Mouse (Mus musculus) cerebellum, adult 2 months (tissue): ENCODE data around the gene Gm49354. TPM values are rescaled to one million over a fixed set of nuclear protein-coding genes. Genes with fewer than 3 reads are reported as not detected.

ENCODE experiments used
- DNase-seq, 2 experiments: peaks; one replicate each; pipeline ENCODE4 v3.0.0; 2021
- H3K27ac ChIP-seq: fragments of 200-500 bp; 2 replicates; pipeline ENCODE4 v1.5.1; 2012; ENCODE audit warnings: low read length, control low read depth, inconsistent platforms; ENCODE audit not compliant: insufficient read depth
- H3K27me3 ChIP-seq: fragments of 200-500 bp; 2 replicates; pipeline ENCODE4 v1.6.1; 2012; ENCODE audit warnings: inconsistent platforms, mild to moderate bottlenecking, low read length, moderate library complexity; ENCODE audit not compliant: control insufficient read depth, insufficient read depth
- H3K4me1 ChIP-seq: fragments of 200-500 bp; 2 replicates; pipeline ENCODE4 v1.6.1; 2011; ENCODE audit warnings: low read length; ENCODE audit not compliant: control insufficient read depth, insufficient read depth
- H3K4me3 ChIP-seq: fragments of 200-500 bp; replicated peaks from 2 replicates; pipeline ENCODE3; 2011; ENCODE audit warnings: mild to moderate bottlenecking, low read depth, low read length, control low read depth; ENCODE audit not compliant: insufficient read depth
- CTCF ChIP-seq: fragments of 200-500 bp; IDR thresholded peaks from 2 replicates; pipeline ENCODE4 v1.5.1; 2011; ENCODE audit warnings: low read depth, mild to moderate bottlenecking, control low read depth, low read length, moderate library complexity, borderline replicate concordance; ENCODE audit not compliant: insufficient read depth
- POLR2A ChIP-seq: fragments of 200-500 bp; IDR thresholded peaks from 2 replicates; pipeline ENCODE4 v1.6.1; 2011; ENCODE audit warnings: low read length, control low read depth, borderline replicate concordance; ENCODE audit not compliant: insufficient read depth
- WGBS: fragments of 180-500 bp; shearing (Covaris S2); methylation state at CpG from one replicate; pipeline ENCODE4 v1.1.7; 2018; 5-methylcytosine and 5-hydroxymethylcytosine counted together
- polyA plus RNA-seq: library from polyadenylated mRNA; depleted of rRNA; stranded (reverse); fragments of >200 nt; gene quantifications from 2 replicates; pipeline ENCODE4 v1.2.3, GENCODE M21; 2012

The Gm49354 gene
- polyA plus RNA-seq, 1 experiment = not detected

DNA sequence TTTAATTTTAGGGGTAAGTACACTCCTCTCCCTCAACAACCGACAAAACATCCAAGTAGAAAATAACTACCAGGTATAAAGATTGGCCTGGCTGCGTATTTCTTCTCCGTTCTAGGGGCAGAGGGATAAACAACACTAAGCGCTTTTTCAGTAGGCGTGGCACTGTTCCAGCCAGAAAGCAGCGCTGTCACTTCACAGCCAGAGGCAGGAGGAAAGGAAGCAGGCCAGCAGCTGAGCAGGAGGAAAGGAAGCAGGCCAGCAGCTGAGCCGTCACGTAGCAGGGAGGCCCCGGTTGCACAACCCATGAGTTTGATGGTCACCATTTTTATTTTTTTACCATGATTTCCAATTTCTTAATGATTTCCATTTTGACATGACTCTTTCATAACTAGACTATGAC, 10.8 kb downstream of the Gm49354 start:
- H3K4me1 ChIP-seq = peaks cover 8% of the 10 kb centered on the region
- WGBS = 9% methylated on average over 9 of the region's 9 CpGs
- peak overlapping the region; percentile 62; the same call in 1 of the 2 replicates for H3K27ac ChIP-seq
- TF ChIP-seq CTCF (no peak), POLR2A (no peak)
- DNase-seq = peak; percentile 45 to 53
- H3K4me3 ChIP-seq = peak overlapping the region; percentile 14
- no peaks in the 10 kb centered on the region for H3K27me3 ChIP-seq

GRCm38 (mm10) chr13:59770847-59771246, 11.2 kb downstream of the Gm49354 start:
- WGBS = 9% methylated on average over 9 of the region's 9 CpGs
- Histone ChIP-seq H3K27ac (no peak overlapping the region; the same call in 1 of the 2 replicates), H3K4me3 (peak overlapping the region; percentile 14), H3K27me3 (no peaks in the 10 kb centered on the region), H3K4me1 (peaks cover 9% of the 10 kb centered on the region)
- peak; percentile 27 for DNase-seq
- TF ChIP-seq POLR2A = no peak
- no peak for TF ChIP-seq CTCF

- under 1% methylated on average over 28 of the region's 28 CpGs for WGBS
- Histone ChIP-seq H3K4me1 (peaks cover 12% of the 10 kb centered on the region), H3K4me3 (peak overlapping the region; percentile 93), H3K27ac (peak overlapping the region; percentile 96), H3K27me3 (no peaks in the 10 kb centered on the region)
- no peak for TF ChIP-seq POLR2A
- TF ChIP-seq CTCF = no peak
- DNase-seq = peak; percentile 85 to 86
These were observed 11.9 kb downstream of the Gm49354 start for GRCm38 (mm10) chr13:59770164-59770562.

GRCm38 (mm10) chr13:59769296-59770163, 12.5 kb downstream of the Gm49354 start, which contains the start of gene Isca1:
Gene Isca1, minus strand, starts transcription at chr13:59769810.
- peak; percentile 73 for TF ChIP-seq POLR2A
- TF ChIP-seq CTCF = no peak
- peak; percentile 99 to 100 for DNase-seq
- under 1% methylated on average over 90 of the region's 91 CpGs for WGBS
- Histone ChIP-seq H3K27me3 (no peaks in the 10 kb centered on the region), H3K4me1 (peaks cover 12% of the 10 kb centered on the region), H3K4me3 (peak within 1 kb of the TSS; percentile 93), H3K27ac (peak within 1 kb of the TSS; percentile 96)

DNA sequence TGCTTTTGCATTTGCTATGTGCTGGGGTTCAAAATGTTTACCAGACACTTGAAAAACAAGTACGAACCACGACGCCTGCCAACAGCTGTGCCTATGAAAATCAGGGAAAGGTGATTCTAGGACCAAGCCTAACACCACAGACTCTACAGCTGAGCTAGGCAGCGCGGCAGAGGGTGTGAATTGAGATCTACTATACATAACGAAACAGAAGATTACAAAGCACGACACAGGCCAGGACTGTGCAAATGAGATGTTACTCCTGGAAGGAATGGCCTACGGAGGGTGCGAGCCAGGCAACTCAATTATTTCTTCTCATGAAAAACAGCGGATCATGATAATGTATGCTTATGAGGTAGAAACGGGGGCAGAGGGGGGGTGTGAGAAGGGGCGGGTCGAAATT, 13.5 kb downstream of the Gm49354 start:
- H3K4me1 ChIP-seq = peaks cover 15% of the 10 kb centered on the region
- peak in 1 of 2 experiments; percentile 24 for DNase-seq
- no peak overlapping the region for H3K27ac ChIP-seq
- 25% methylated on average over 13 of the region's 13 CpGs for WGBS
- H3K4me3 ChIP-seq = peak overlapping the region; percentile 93
- no peaks in the 10 kb centered on the region for H3K27me3 ChIP-seq
- TF ChIP-seq CTCF = no peak
- TF ChIP-seq POLR2A = no peak

- H3K4me1 ChIP-seq = peaks cover 18% of the 10 kb centered on the region
- no peaks in the 10 kb centered on the region for H3K27me3 ChIP-seq
- 71% methylated on average over 11 of the region's 11 CpGs for WGBS
- no peak overlapping the region for H3K4me3 ChIP-seq
- TF ChIP-seq POLR2A (no peak), CTCF (no peak)
- no peak overlapping the region for H3K27ac ChIP-seq
- DNase-seq = no peak
These were observed 15.1 kb downstream of the Gm49354 start for GRCm38 (mm10) chr13:59766786-59767515.

GRCm38 (mm10) chr13:59762791-59763190, 19.3 kb downstream of the Gm49354 start:
- Histone ChIP-seq H3K4me1 (peaks cover 11% of the 10 kb centered on the region; the same call in 1 of the 2 replicates), H3K27me3 (no peaks in the 10 kb centered on the region), H3K4me3 (no peak overlapping the region), H3K27ac (no peak overlapping the region)
- DNase-seq = no peak
- WGBS = 89% methylated on average over 7 of the region's 7 CpGs
- no peak for TF ChIP-seq CTCF
- no peak for TF ChIP-seq POLR2A
